Mouse (Mus musculus): ENCODE data around the gene Zfp652. TPM values are rescaled to one million over a fixed set of nuclear protein-coding genes. Genes with fewer than 3 reads are reported as not detected.
A peak's percentile ranks its signal among the peaks of the same experiment; 100 is the strongest.

The Zfp652 gene
- polyA plus RNA-seq, 1 experiment, result 18.2 TPM

GRCm38 (mm10) chr11:95794201-95794600 lies 81.7 kb downstream of the Zfp652 start:
- no peak overlapping the region for H3K4me3 ChIP-seq (ENCODE audit: extremely low read depth, insufficient read depth, insufficient read length)
- peaks cover 9% of the 10 kb centered on the region for H3K27me3 ChIP-seq (ENCODE audit: control insufficient read depth, insufficient read depth, low read length)
- H3K36me3 ChIP-seq (ENCODE audit: control insufficient read depth, insufficient read depth, low read length), result no peaks in the 10 kb centered on the region
- H3K27ac ChIP-seq (ENCODE audit: insufficient read depth, low read length), result no peak overlapping the region
- peaks cover 3% of the 10 kb centered on the region; the same call in 1 of the 2 replicates for H3K4me1 ChIP-seq (ENCODE audit: control insufficient read depth, insufficient read depth, insufficient read length)
- TF ChIP-seq POLR2A (IDR thresholded peaks at IDR 0.05; ENCODE audit: low read depth, low read length) (no peak), CTCF (IDR thresholded peaks at IDR 0.05; ENCODE audit: extremely low read depth, insufficient read depth, insufficient read length, insufficient replicate concordance) (no peak)
- WGBS, result 71% methylated on average over 5 of the region's 5 CpGs
- no peak for DNase-seq (ENCODE audit: low read depth in 1 of 2, low spot score in 2 of 2)

- H3K4me1 ChIP-seq (ENCODE audit: control insufficient read depth, insufficient read depth, insufficient read length), result peaks cover 3% of the 10 kb centered on the region; the same call in 1 of the 2 replicates
- H3K27ac ChIP-seq (ENCODE audit: insufficient read depth, low read length), result no peak overlapping the region
- WGBS, result 51% methylated on average over 5 of the region's 5 CpGs
- no peak for TF ChIP-seq CTCF (IDR thresholded peaks at IDR 0.05; ENCODE audit: extremely low read depth, insufficient read depth, insufficient read length, insufficient replicate concordance)
- TF ChIP-seq POLR2A (IDR thresholded peaks at IDR 0.05; ENCODE audit: low read depth, low read length), result no peak
- H3K36me3 ChIP-seq (ENCODE audit: control insufficient read depth, insufficient read depth, low read length), result no peaks in the 10 kb centered on the region
- H3K4me3 ChIP-seq (ENCODE audit: extremely low read depth, insufficient read depth, insufficient read length), result no peak overlapping the region
- DNase-seq (ENCODE audit: low read depth in 1 of 2, low spot score in 2 of 2), result no peak
- H3K27me3 ChIP-seq (ENCODE audit: control insufficient read depth, insufficient read depth, low read length), result peaks cover 9% of the 10 kb centered on the region
Measured at GRCm38 (mm10) chr11:95795582-95795981, 83.1 kb downstream of the Zfp652 start.

- H3K4me3 ChIP-seq (ENCODE audit: extremely low read depth, insufficient read depth, insufficient read length), result no peak overlapping the region
- H3K27ac ChIP-seq (ENCODE audit: insufficient read depth, low read length), result peak overlapping the region; percentile 4; the same call in 1 of the 2 replicates
- no peaks in the 10 kb centered on the region for H3K36me3 ChIP-seq (ENCODE audit: control insufficient read depth, insufficient read depth, low read length)
- peaks cover 11% of the 10 kb centered on the region; the same call in 1 of the 2 replicates for H3K4me1 ChIP-seq (ENCODE audit: control insufficient read depth, insufficient read depth, insufficient read length)
- TF ChIP-seq POLR2A (IDR thresholded peaks at IDR 0.05; ENCODE audit: low read depth, low read length) (no peak), CTCF (IDR thresholded peaks at IDR 0.05; ENCODE audit: extremely low read depth, insufficient read depth, insufficient read length, insufficient replicate concordance) (no peak)
- 16% methylated on average over 5 of the region's 5 CpGs for WGBS
- H3K27me3 ChIP-seq (ENCODE audit: control insufficient read depth, insufficient read depth, low read length), result no peaks in the 10 kb centered on the region
- DNase-seq (ENCODE audit: low read depth in 1 of 2, low spot score in 2 of 2), result peak in 1 of 2 experiments; percentile 26
Measured at GRCm38 (mm10) chr11:95805010-95805409, 92.5 kb downstream of the Zfp652 start.

GRCm38 (mm10) chr11:95805527-95805926 lies 93.1 kb downstream of the Zfp652 start:
- Histone ChIP-seq H3K27ac (ENCODE audit: insufficient read depth, low read length) (peak overlapping the region; percentile 4; the same call in 1 of the 2 replicates), H3K4me1 (ENCODE audit: control insufficient read depth, insufficient read depth, insufficient read length) (peaks cover 11% of the 10 kb centered on the region; the same call in 1 of the 2 replicates), H3K27me3 (ENCODE audit: control insufficient read depth, insufficient read depth, low read length) (no peaks in the 10 kb centered on the region), H3K4me3 (ENCODE audit: extremely low read depth, insufficient read depth, insufficient read length) (no peak overlapping the region), H3K36me3 (ENCODE audit: control insufficient read depth, insufficient read depth, low read length) (no peaks in the 10 kb centered on the region)
- DNase-seq (ENCODE audit: low read depth in 1 of 2, low spot score in 2 of 2), result no peak
- 16% methylated on average over 3 of the region's 3 CpGs for WGBS
- no peak for TF ChIP-seq CTCF (IDR thresholded peaks at IDR 0.05; ENCODE audit: extremely low read depth, insufficient read depth, insufficient read length, insufficient replicate concordance)
- TF ChIP-seq POLR2A (IDR thresholded peaks at IDR 0.05; ENCODE audit: low read depth, low read length), result no peak

GRCm38 (mm10) chr11:95807884-95808283 lies 95.4 kb downstream of the Zfp652 start:
- no peak overlapping the region for H3K4me3 ChIP-seq (ENCODE audit: extremely low read depth, insufficient read depth, insufficient read length)

GRCm38 (mm10) chr11:95808448-95809011 lies 96.1 kb downstream of the Zfp652 start:
- WGBS, result 74% methylated on average over 5 of the region's 5 CpGs

More at GRCm38 (mm10) chr11:95807884-95808283, 95.4 kb downstream of the Zfp652 start:
- no peak for DNase-seq (ENCODE audit: low read depth in 1 of 2, low spot score in 2 of 2)
- Histone ChIP-seq H3K27me3 (ENCODE audit: control insufficient read depth, insufficient read depth, low read length) (no peaks in the 10 kb centered on the region), H3K4me1 (ENCODE audit: control insufficient read depth, insufficient read depth, insufficient read length) (peaks cover 11% of the 10 kb centered on the region; the same call in 1 of the 2 replicates), H3K27ac (ENCODE audit: insufficient read depth, low read length) (0 out of 2 replicates have a peak overlapping the region, but pooled peaks have one; percentile 39), H3K36me3 (ENCODE audit: control insufficient read depth, insufficient read depth, low read length) (no peaks in the 10 kb centered on the region)
- 95% methylated on average over 5 of the region's 5 CpGs for WGBS
- TF ChIP-seq CTCF (IDR thresholded peaks at IDR 0.05; ENCODE audit: extremely low read depth, insufficient read depth, insufficient read length, insufficient replicate concordance), result no peak
- no peak for TF ChIP-seq POLR2A (IDR thresholded peaks at IDR 0.05; ENCODE audit: low read depth, low read length)

GRCm38 (mm10) chr11:95809603-95810002 lies 97.1 kb downstream of the Zfp652 start:
- no peak for DNase-seq (ENCODE audit: low read depth in 1 of 2, low spot score in 2 of 2)
- no peak overlapping the region for H3K27ac ChIP-seq (ENCODE audit: insufficient read depth, low read length)
- H3K27me3 ChIP-seq (ENCODE audit: control insufficient read depth, insufficient read depth, low read length), result no peaks in the 10 kb centered on the region
- TF ChIP-seq CTCF (IDR thresholded peaks at IDR 0.05; ENCODE audit: extremely low read depth, insufficient read depth, insufficient read length, insufficient replicate concordance) (no peak), POLR2A (IDR thresholded peaks at IDR 0.05; ENCODE audit: low read depth, low read length) (no peak)
- H3K4me3 ChIP-seq (ENCODE audit: extremely low read depth, insufficient read depth, insufficient read length), result no peak overlapping the region
- 53% methylated on average over 5 of the region's 5 CpGs for WGBS
- H3K4me1 ChIP-seq (ENCODE audit: control insufficient read depth, insufficient read depth, insufficient read length), result peaks cover 10% of the 10 kb centered on the region; the same call in 1 of the 2 replicates
- H3K36me3 ChIP-seq (ENCODE audit: control insufficient read depth, insufficient read depth, low read length), result no peaks in the 10 kb centered on the region

More at GRCm38 (mm10) chr11:95808448-95809011, 96.1 kb downstream of the Zfp652 start:
- Histone ChIP-seq H3K4me3 (ENCODE audit: extremely low read depth, insufficient read depth, insufficient read length) (no peak overlapping the region), H3K27me3 (ENCODE audit: control insufficient read depth, insufficient read depth, low read length) (no peaks in the 10 kb centered on the region), H3K36me3 (ENCODE audit: control insufficient read depth, insufficient read depth, low read length) (no peaks in the 10 kb centered on the region), H3K27ac (ENCODE audit: insufficient read depth, low read length) (peak overlapping the region; percentile 72; the same call in 1 of the 2 replicates), H3K4me1 (ENCODE audit: control insufficient read depth, insufficient read depth, insufficient read length) (peaks cover 11% of the 10 kb centered on the region; the same call in 1 of the 2 replicates)
- no peak for DNase-seq (ENCODE audit: low read depth in 1 of 2, low spot score in 2 of 2)
- no peak for TF ChIP-seq POLR2A (IDR thresholded peaks at IDR 0.05; ENCODE audit: low read depth, low read length)
- no peak for TF ChIP-seq CTCF (IDR thresholded peaks at IDR 0.05; ENCODE audit: extremely low read depth, insufficient read depth, insufficient read length, insufficient replicate concordance)
